Mouse (Mus musculus) MN1 (cell line): ENCODE data around the gene Kcnh6.
A peak's percentile ranks its signal among the peaks of the same experiment; 100 is the strongest.
"Not testable (repeated sequence)": the region's sequence is repeated elsewhere in the genome, so short reads cannot be mapped to it uniquely, and the experiment has no call there.

Experiments used
- DNase-seq: peaks from one replicate; pipeline ENCODE4 v3.0.0-alpha.2; 2016; ENCODE audit warnings: low spot score

The Kcnh6 gene

GRCm38 (mm10) chr11:106013556-106014225, 5.8 kb downstream of the Kcnh6 start:
- peak; percentile 89 for DNase-seq

GRCm38 (mm10) chr11:106016440-106016839, 8.5 kb downstream of the Kcnh6 start:
- DNase-seq = peak; percentile 32

DNA sequence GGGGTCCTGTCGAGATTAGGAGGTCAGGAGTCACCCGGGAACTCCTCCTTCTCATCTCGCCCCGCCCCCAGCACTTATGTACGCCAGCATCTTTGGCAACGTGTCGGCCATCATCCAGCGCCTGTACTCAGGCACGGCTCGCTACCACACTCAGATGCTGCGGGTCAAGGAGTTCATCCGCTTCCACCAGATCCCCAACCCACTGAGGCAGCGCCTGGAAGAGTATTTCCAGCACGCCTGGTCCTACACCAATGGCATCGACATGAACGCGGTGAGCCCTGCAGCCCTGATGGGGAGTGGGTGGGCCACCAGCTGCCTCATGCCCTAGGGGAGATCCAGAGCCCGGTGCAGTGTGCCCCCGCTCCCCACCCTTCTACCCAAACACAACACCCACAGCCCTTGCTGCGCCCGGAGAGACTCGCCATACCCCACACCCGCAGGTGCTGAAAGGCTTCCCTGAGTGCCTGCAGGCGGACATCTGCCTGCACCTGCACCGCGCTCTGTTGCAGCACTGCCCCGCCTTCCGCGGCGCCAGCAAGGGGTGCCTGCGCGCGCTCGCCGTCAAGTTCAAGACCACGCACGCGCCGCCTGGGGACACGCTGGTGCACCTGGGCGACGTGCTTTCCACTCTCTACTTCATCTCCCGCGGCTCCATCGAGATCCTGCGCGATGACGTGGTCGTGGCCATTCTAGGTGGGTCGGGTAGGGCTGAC, 12.3 kb downstream of the Kcnh6 start:
- DNase-seq = no peak

DNA sequence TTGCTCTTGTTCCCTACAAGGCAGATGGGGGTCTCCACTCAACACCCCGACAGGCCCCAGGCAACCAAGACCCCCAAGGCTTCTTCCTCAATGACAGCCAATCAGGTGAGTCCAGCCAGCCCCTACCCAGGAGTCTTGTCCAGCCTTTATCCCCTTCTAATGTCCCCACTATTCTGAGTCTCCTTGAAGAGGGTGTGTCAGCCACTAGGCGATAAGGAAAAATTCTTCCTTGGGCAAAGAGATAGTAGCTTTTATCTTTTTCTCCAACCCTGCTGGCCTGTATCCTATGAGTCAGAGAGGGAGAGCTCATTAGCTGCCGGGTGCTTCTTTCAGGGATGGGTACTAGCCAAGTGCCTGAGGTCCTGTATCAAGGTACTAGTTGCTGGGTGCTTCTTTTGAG, 17.9 kb downstream of the Kcnh6 start:
- no peak for DNase-seq

DNA sequence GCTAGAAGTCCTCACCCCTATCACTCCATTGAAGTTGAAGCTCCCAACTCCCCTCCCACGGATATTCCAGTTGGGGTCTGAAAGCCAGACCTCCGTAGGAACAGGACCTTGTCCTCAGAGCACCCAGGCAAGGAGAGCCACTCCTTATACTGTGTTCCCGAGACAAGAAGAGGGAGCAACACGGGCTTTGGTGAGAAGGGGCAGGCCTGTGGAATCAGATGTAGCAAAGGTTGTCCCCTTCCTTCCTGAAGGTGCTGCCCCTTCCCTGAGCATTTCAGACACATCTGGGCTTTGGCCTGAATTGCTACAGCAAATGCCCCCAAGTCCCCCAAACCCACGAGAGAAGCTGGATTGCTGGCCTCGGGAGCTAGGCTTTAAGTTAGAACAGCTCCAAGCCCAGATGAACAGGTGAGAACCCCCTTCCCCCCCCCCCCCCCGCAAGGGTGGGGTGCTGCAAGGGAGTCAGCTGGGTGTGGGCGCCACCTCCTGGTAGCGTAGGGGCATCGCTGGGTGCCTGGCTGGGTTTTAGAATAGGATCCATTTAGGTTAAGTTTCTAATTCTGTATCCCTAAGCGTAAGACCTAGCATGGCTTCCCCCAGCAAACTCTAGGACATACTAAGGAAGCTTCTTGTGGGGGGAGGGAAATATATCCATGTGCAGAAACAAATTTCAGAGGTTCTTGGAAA, 18.7 kb downstream of the Kcnh6 start:
- DNase-seq = peak; percentile 44

- DNase-seq = no peak
Observed at GRCm38 (mm10) chr11:106027607-106028006, 19.7 kb downstream of the Kcnh6 start.

DNA sequence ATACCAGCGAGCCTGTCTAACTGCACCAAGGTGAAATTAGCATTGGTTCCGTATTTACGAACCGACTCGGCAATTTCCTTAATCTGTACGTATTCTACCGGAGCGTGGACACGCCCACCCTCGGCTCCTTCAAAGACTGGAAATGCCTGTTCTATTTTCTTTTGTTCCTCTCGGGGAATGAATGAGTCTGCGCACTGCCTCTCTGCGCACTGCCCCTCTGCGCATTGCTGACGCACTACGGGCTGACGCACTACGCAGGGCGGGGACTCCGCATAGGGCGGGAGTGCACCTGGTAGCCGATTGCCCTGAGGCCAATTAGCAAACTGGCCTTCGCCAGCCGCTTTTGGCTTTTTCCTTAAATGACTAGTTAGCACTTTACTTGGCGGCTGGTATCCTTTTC, 24.1 kb downstream of the Kcnh6 start:
- DNase-seq = not testable (repeated sequence)

DNA sequence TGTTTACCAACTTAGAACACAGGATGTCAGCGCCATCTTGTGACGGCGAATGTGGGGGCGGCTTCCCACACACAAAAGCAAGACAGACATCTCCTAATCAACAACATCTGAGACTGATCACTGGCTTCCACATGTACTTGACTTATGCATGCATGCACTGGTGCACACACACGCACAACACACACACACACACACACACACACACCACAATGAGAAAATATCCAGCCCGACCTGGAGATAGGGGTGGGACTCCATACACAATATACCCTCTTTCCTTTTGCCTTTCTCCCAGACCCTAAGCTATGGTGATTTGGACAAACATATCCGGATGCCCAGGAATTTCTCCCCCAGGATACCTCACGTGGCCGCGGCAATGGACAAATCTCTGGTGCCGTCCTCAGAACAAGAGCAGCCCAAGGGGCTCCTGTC, 25.6 kb downstream of the Kcnh6 start:
- no peak for DNase-seq

- DNase-seq = no peak
Observed at GRCm38 (mm10) chr11:106034986-106035385, 27.1 kb downstream of the Kcnh6 start.

DNA sequence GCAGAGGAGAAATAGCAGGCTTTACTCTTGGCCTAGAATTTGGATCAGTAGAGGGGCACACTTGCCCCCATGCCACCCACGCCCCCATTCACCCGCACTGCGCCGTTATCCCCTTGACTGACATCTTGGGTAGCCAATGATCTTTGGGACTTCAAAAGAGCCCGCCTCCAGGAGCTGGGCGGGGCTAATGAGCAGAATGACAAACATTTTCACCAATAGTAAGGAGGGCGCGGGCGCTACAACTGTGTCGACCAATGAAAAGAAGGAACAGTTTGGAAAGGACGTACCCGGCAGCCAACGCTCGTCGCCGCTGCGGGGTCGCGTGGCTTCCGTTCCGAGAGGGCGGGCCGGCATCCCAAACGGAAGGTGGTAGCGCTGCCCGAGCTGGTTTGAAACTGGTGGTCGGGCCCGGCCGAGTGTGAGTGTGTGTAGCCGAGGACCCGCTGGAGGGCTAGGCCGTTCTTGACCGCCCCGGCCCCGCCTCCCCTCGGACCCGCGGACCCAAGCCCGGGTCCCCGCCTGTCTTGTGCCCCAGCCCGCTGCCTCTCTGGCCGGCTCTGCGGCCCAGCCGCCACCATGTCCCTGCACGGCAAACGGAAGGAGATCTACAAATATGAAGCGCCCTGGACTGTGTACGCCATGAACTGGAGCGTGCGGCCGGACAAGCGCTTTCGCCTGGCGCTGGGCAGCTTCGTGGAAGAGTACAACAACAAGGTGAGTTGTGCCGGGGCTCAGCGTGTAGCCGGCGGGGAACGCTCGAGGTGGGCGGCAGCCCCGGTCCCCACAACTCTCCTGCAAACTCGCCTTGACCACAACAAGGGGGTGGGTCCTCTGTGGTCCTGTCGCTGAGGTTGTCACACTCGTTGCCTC, 28.9 kb downstream of the Kcnh6 start, which contains the start of gene Dcaf7:
TSS of gene Dcaf7 (plus strand) at position 325 of the 870 bp plus-strand sequence.
- peak; percentile 97 for DNase-seq

DNA sequence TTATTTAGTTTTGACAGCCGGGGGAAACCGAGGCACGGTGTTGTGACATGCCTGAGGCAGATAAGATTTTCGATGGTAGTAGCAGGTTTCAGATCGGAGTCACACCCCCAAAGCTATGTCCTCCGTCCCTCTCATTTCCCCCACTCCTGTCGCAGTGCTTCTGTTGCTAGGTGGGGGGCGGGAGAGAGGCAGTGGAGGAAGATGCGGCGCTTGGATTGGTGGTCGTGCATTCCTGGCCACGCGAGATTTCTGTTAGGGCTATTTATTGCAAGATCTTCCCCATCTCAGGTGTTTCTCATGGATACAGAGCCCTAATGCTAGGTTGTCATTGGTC, 29.5 kb downstream of the Kcnh6 start:
- peak; percentile 90 for DNase-seq

- DNase-seq = no peak
Observed at GRCm38 (mm10) chr11:106044349-106044748, 36.4 kb downstream of the Kcnh6 start.

DNA sequence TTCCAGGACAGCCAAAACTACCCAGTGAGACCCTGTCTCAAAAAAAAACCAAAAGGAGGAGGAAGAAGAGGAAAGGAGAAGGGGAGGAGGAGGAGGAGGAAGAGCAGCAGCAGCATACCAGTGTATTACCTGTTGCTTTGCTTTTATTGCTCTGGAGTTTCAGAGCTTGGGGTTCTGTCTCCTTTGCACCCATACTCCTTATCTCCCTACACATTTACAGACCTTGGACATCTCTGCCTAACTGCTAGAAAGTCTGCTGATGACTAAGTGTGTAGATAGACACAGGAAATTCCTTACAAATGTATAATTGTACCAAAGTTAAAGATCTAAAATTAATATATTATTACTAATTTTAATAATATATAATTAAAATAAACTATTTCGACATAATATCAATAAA, 37.3 kb downstream of the Kcnh6 start:
- no peak for DNase-seq

- DNase-seq = no peak
Observed at GRCm38 (mm10) chr11:106045780-106046179, 37.9 kb downstream of the Kcnh6 start.

DNA sequence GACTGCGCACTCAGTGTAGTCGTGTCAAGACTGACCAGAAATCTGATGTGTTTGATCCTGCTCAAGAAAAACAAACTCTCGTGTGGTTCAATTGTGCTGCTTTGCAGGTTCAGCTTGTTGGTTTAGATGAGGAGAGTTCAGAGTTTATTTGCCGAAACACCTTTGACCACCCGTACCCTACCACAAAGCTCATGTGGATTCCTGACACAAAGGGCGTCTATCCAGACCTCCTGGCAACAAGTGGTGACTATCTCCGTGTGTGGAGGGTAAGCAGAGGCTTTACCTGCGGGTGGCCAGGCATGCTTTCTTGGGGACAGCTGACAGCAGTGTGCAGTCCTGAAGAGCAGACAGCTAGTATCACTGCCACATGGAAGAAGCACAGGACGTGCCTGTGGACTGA, 38.7 kb downstream of the Kcnh6 start:
- no peak for DNase-seq

DNA sequence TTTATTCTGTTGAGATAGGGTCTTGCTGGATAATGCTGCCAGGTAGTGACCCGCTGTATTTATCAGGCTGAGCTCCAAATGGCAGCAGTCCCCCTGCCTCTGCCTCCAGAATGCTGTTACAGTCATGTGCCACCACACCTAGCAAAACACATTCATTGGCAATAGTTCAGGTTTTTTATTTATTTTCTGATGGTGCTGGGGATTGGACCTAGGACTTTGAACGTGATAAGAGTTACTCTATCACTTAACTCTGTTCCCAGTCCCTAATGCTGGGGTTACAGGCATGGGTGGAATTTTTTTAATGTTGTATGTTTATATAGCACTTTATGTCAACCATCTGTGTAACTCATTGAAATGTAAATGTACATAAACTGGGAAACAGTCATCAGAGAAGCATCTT, 46.0 kb downstream of the Kcnh6 start:
- DNase-seq = no peak

- no peak for DNase-seq
Observed at GRCm38 (mm10) chr11:106054600-106054999, 46.7 kb downstream of the Kcnh6 start.

- no peak for DNase-seq
Observed at GRCm38 (mm10) chr11:106055341-106055740, 47.4 kb downstream of the Kcnh6 start.

DNA sequence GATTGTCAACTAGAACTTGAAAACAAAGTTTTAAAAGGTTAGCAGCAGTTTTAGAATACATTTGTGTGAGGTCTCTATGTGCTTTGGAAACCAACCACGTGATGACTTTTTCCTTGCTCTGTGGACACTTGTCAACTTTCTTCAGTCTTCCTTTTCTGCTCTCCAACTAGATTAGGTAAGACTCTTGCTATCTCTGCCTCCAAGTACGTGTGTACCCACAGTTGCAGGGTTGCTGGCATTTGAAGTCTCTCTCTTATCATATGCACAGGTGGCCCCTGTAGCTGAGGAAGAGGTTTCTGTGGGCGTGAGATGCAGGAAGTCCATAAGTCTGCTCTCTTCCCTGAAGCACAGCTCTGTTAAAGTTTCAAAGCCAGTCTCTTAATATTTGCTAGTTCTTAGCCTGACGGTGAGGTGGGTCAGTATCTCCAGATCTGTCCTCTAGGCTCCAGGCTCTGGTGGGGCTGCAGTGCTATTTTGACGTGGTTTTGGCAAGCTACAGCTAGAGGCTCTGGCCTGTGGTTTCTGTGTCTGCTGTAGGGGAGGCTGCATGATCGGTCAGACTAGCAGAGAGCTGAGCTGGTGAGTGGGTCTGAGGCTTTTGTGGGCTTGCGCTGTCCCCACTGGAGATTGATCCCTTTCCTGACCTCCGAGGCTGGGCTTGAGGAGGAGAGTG, 49.0 kb downstream of the Kcnh6 start:
- no peak for DNase-seq

DNA sequence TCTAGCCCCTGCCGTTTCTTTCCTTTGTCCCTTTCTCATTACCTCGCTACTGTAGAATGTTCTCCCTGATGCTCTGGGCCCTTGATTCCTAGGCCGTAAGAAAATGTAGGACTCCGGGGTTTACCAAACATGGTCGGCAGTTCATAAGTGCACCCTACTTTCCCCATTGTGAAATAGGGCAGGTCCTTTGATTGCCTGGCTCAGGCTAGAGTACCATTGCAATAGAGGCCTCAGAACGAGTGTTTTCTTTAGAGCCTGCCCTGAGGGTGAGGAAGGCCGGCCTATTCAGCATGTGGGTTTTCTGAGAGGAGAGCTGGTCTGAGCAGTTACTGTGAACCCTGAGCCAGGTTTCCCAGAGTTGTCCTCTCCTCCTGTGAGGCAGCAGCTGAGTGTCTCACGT, 50.1 kb downstream of the Kcnh6 start:
- DNase-seq = no peak

- no peak for DNase-seq
Observed at GRCm38 (mm10) chr11:106060549-106060948, 52.6 kb downstream of the Kcnh6 start.

- DNase-seq = no peak
Observed at GRCm38 (mm10) chr11:106061311-106061710, 53.4 kb downstream of the Kcnh6 start.
